Mouse (Mus musculus): ENCODE data around the gene Tes.
"Not testable (repeated sequence)": the region's sequence is repeated elsewhere in the genome, so short reads cannot be mapped to it uniquely, and the experiment has no call there.

The Tes gene

GRCm38 (mm10) chr6:17064936-17065790 lies at the start of gene Tes:
Gene Tes, plus strand, starts transcription at chr6:17065149.
- peak; percentile 91 for DNase-seq (ENCODE audit: inconsistent ontology term)

- DNase-seq (ENCODE audit: inconsistent ontology term) = no peak
These were observed 39.1 kb upstream of the Tes start for GRCm38 (mm10) chr6:17025886-17026285.

- DNase-seq (ENCODE audit: inconsistent ontology term) = peak; percentile 83
These were observed 37.4 kb upstream of the Tes start for GRCm38 (mm10) chr6:17027572-17027971.

- DNase-seq (ENCODE audit: inconsistent ontology term) = peak; percentile 48
These were observed 36.1 kb upstream of the Tes start for GRCm38 (mm10) chr6:17028809-17029208.

- no peak for DNase-seq (ENCODE audit: inconsistent ontology term)
These were observed 32.7 kb upstream of the Tes start for GRCm38 (mm10) chr6:17032231-17032728.

- no peak for DNase-seq (ENCODE audit: inconsistent ontology term)
These were observed 30.9 kb upstream of the Tes start for GRCm38 (mm10) chr6:17034095-17034494.

GRCm38 (mm10) chr6:17035228-17035627 lies 29.7 kb upstream of the Tes start:
- DNase-seq (ENCODE audit: inconsistent ontology term) = no peak

- DNase-seq (ENCODE audit: inconsistent ontology term) = no peak
These were observed 13.4 kb upstream of the Tes start for GRCm38 (mm10) chr6:17051432-17052025.

- DNase-seq (ENCODE audit: inconsistent ontology term) = no peak
These were observed 11.8 kb upstream of the Tes start for GRCm38 (mm10) chr6:17053028-17053660.

- peak; percentile 41 for DNase-seq (ENCODE audit: inconsistent ontology term)
These were observed 10.2 kb upstream of the Tes start for GRCm38 (mm10) chr6:17054781-17055180.

- DNase-seq (ENCODE audit: inconsistent ontology term) = peak; percentile 76
These were observed 9.3 kb upstream of the Tes start for GRCm38 (mm10) chr6:17055659-17056058.

- DNase-seq (ENCODE audit: inconsistent ontology term) = no peak
These were observed 5.4 kb upstream of the Tes start for GRCm38 (mm10) chr6:17059501-17059900.

GRCm38 (mm10) chr6:17060154-17060553 lies 4.8 kb upstream of the Tes start:
- no peak for DNase-seq (ENCODE audit: inconsistent ontology term)

- not testable (repeated sequence) for DNase-seq (ENCODE audit: inconsistent ontology term)
These were observed 3.1 kb upstream of the Tes start for GRCm38 (mm10) chr6:17061826-17062225.

- no peak for DNase-seq (ENCODE audit: inconsistent ontology term)
These were observed 2.6 kb upstream of the Tes start for GRCm38 (mm10) chr6:17062366-17062765.

- peak; percentile 56 for DNase-seq (ENCODE audit: inconsistent ontology term)
These were observed 831 bp downstream of the Tes start for GRCm38 (mm10) chr6:17065791-17066169.

GRCm38 (mm10) chr6:17066211-17066940 lies 1.4 kb downstream of the Tes start:
- DNase-seq (ENCODE audit: inconsistent ontology term) = no peak

GRCm38 (mm10) chr6:17071899-17072298 lies 7.0 kb downstream of the Tes start:
- no peak for DNase-seq (ENCODE audit: inconsistent ontology term)

- no peak for DNase-seq (ENCODE audit: inconsistent ontology term)
These were observed 7.4 kb downstream of the Tes start for GRCm38 (mm10) chr6:17072338-17072737.

- DNase-seq (ENCODE audit: inconsistent ontology term) = peak; percentile 64
These were observed 8.0 kb downstream of the Tes start for GRCm38 (mm10) chr6:17072763-17073484.

- no peak for DNase-seq (ENCODE audit: inconsistent ontology term)
These were observed 12.3 kb downstream of the Tes start for GRCm38 (mm10) chr6:17077270-17077669.
